Mouse (Mus musculus): Measurements from ENCODE around the gene Pnn. TPM values are rescaled to one million over a fixed set of nuclear protein-coding genes. Genes with fewer than 3 reads are reported as not detected.

Gene Pnn
- polyA plus RNA-seq (2012; rRNA removed), result 84.4 and 88.0 TPM in 2 replicates

DNA sequence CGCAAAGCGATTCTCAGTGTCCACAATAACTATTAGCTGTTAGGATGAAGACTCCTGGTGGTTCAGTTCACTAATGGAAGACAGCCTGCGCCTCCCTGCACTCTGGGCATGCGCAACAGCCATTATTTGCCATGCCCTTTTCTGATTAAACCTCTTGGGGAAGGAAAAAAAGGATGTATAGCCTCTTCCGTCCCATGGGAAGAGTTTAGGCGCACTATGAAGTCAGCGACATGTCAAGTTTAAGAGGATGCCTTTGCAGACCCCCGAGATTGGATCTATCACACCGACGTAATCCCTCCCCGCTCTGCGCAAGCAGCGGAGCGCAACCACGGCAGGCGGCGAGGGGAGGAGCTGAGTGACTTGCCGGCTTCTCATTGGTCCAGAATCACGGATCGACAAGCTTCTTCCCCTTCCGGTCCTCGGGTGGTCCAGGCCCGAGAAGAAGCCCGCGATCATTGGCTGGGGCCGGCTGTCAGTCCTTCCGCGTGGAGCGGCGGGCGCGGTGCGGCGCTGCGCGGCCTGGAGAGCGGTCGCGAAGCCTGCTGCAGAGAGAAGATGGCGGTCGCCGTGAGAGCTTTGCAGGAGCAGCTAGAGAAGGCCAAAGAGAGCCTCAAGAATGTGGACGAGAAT, at the start of gene Pnn:
Gene Pnn, plus strand, starts transcription at position 437 of the 630 bp plus-strand sequence.

DNA sequence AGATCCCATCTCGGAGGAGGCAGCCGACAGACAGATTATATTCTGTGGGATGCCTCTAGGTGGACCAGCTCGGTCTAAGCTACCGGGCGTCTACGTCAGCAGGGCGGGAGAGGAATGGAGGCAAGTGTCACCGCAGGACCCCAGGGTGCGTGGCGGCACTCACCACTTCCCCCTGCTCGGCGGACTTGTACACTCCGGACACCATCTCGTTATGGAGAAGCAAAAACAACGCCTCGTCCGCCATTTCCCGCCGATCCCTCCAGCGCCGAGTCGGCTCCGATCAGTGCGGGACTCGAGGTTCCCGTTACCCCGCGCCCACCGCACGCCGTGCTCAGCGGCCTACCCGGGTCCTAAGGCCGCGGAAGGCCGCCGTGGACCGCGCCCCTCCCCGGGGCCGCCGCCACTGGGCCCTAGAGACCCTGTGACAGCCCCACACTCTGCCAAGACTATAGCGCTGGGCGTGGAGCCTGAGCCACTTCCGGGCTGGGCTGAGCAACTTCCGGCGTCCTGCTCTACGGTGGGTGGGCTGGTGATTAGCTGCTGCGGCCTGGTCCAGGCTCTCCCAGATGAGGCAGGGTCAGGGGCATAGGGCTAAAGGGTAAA, 5.6 kb upstream of the Pnn start, which contains the start of gene Trappc6b:
Gene Trappc6b, minus strand, starts transcription at position 480 of the 603 bp plus-strand sequence.

GRCm38 (mm10) chr12:59095104-59096025, 28.7 kb downstream of the Pnn start, which contains the start of gene Mia2:
Mia2 (plus strand) TSS chr12:59095799.

Other genes with a start within 250 kb of the Pnn start
- gene Sec23a, start 54.9 kb upstream of the Pnn start, polyA plus RNA-seq (2012; rRNA removed), result 73.9 and 74.0 TPM in 2 replicates
- 7.7 and 8.7 TPM in 2 replicates for gene Gemin2, start 53.5 kb upstream of the Pnn start, polyA plus RNA-seq (2012; rRNA removed)
- 156 and 167 TPM in 2 replicates for gene Trappc6b, start 5.4 kb upstream of the Pnn start, polyA plus RNA-seq (2012; rRNA removed)
- 36.7 and 40.9 TPM in 2 replicates for gene Mia2, start 28.9 kb downstream of the Pnn start, polyA plus RNA-seq (2012; rRNA removed)
- gene Fbxo33, start 152.8 kb downstream of the Pnn start, polyA plus RNA-seq (2012; rRNA removed), result 16.6 and 16.8 TPM in 2 replicates